Mouse (Mus musculus) cerebellum, adult 11-12 months (tissue): ENCODE measurements around the gene B3gat3.
A peak's percentile ranks its signal among the peaks of the same experiment; 100 is the strongest.
"Not testable (repeated sequence)": the region's sequence is repeated elsewhere in the genome, so short reads cannot be mapped to it uniquely, and the experiment has no call there.

Experiments
- DNase-seq: peaks from one replicate; pipeline ENCODE4 v3.0.0; 2022

The B3gat3 gene

GRCm38 (mm10) chr19:8920073-8920736 lies at the start of gene B3gat3:
B3gat3 (plus strand) TSS chr19:8920374.
- peak; percentile 96 for DNase-seq

DNA sequence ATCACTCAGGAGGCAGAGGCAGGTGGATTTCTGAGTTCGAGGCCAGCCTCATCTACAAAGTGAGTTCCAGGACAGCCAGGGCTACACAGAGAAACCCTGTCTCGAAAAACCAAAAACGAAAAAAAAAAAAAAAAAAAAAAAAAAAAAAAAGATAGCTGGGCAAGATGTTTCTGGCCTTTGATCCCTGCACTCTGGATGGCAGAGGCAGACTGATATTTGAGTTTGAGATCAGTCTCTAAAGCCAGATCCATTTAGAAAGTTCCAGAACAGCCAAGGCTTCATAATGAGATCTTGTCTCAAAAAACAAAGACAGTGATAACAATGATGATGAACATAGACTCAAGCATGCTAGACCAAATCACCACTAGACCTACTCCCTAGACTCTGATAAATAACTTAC lies 49.8 kb upstream of the B3gat3 start:
- DNase-seq = not testable (repeated sequence)

GRCm38 (mm10) chr19:8870838-8871237 lies 49.3 kb upstream of the B3gat3 start:
- DNase-seq = no peak

GRCm38 (mm10) chr19:8871267-8872186 lies 48.6 kb upstream of the B3gat3 start, which contains the start of gene Ubxn1:
Ubxn1 (plus strand) TSS chr19:8871496.
- peak; percentile 97 for DNase-seq

GRCm38 (mm10) chr19:8872266-8872840 lies 47.8 kb upstream of the B3gat3 start:
- DNase-seq = no peak

GRCm38 (mm10) chr19:8875031-8875430 lies 45.1 kb upstream of the B3gat3 start:
- no peak for DNase-seq

- DNase-seq = peak; percentile 88
Measured at GRCm38 (mm10) chr19:8880311-8881033, 39.7 kb upstream of the B3gat3 start, which contains the start of gene Uqcc3. Uqcc3 (minus strand) TSS chr19:8880923.

DNA sequence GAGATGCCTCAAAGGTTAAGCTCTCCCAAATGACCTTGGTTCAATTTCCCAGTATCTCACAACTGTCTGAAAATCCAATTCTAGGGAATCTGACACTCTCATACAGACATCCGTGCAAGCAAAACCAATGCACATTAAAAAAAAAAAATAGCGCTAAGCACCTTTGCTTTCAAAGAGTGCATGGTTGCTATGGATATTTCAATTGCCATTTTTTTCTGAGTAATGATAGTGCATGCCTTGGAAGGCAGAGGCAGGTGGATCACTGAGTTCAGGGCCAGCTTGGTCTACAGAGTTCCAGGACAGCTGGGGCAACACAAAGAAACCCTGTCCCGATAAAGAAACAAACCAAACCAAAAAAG lies 39.2 kb upstream of the B3gat3 start:
- DNase-seq = no peak

- no peak for DNase-seq
Measured at GRCm38 (mm10) chr19:8883616-8884015, 36.6 kb upstream of the B3gat3 start, which contains the start of the genes Lbhd1 and Gm49403. Lbhd1 (plus strand) TSS chr19:8883732. Gm49403 (plus strand) TSS chr19:8883930.

GRCm38 (mm10) chr19:8886916-8887584 lies 33.1 kb upstream of the B3gat3 start:
- DNase-seq = no peak

- DNase-seq = no peak
Measured at GRCm38 (mm10) chr19:8887585-8888463, 32.4 kb upstream of the B3gat3 start.

DNA sequence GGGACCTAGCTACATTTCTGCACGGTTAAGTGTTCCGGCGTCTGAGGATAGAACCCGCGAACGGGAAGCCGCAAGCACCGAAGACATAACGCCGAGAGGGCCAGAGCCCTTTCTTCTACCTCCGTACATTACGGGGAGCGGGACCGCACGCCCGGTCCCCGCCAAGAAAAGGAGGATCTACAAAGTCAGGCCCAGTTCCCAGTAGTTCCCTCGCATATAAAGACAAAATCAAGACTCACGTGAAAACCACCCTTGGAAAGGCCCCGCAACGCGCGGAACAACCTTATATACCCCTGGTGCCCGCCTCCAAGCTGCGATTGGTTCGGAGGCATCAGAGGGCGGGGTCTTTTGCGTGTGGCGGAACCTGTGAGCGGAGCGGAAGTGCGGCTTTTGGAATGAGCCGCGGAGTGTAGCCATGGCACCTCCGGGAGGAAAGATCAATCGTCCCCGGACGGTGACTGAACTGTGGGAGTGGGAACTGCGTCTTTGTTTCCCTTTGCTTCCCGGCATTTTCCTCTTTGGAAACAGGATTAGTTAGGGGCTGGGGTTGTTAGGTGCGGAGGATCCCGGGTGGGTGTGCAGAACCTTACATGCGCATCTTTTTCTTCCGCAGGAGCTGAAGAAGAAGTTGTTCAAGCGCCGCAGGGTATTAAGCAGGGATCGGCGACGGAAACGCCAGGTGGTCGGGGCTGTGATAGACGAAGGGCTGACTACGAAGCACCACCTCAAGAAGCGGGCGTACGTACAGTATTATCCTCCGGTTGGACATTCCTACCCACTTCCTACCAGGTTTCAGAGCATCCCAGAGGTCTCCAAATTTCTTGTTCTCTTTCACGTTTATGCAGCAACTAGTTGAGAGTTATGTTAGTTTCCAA lies 31.4 kb upstream of the B3gat3 start, which contains the start of the genes 1810009A15Rik and Gm49416:
TSS of gene 1810009A15Rik (plus strand) at position 343 of the 875 bp plus-strand sequence.
TSS of gene Gm49416 (plus strand) at position 416 of the 875 bp plus-strand sequence.
- peak; percentile 92 for DNase-seq

DNA sequence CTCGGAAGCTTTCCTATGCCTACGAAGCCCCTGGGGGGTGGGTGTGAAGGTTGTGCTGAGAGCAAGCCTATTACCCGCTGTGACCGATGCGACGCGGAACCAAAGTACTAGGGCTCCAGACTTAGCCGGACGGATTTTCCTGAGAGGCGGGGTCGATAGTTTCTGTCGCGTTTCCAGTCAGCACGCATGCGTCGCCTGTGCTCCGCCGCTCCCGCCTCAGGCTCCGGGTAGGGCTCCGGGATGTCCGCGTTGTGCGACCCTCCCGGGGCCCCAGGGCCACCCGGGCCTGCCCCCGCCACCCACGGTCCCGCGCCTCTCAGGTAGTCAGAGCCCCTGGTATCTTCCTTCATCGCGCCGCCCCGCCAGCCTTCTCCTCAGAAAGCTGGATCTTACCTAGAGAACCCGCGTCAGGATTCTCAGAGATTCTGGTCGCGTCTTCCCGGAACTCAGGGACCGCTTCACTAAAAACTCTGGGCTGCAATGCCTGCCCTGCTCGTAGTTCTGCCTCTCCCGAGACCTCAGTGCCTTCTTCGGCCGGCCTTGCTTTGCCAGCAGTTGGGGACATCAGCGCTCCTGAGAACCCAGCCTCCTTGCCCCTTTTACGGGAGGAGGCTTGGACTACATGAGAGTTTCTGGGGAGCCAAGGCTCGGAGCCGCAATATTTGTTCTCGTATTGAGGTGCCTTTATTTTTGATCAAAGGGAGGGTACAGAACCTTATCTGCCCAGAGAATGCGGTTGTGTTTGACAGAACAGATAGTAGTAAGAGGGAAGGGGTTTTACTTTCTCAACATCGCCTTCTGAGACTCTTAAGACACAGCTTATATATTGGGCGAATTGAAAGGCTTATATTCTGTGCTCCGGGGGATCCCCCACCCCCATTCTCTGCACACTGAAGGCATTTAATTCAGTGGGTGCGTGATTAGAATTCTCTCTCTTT lies 27.1 kb upstream of the B3gat3 start, which contains the start of gene Ints5:
TSS of gene Ints5 (plus strand) at position 177 of the 938 bp plus-strand sequence.
- peak; percentile 83 for DNase-seq

- peak; percentile 61 for DNase-seq
Measured at GRCm38 (mm10) chr19:8895397-8895960, 24.7 kb upstream of the B3gat3 start.

- DNase-seq = peak; percentile 34
Measured at GRCm38 (mm10) chr19:8896231-8896630, 23.9 kb upstream of the B3gat3 start.

DNA sequence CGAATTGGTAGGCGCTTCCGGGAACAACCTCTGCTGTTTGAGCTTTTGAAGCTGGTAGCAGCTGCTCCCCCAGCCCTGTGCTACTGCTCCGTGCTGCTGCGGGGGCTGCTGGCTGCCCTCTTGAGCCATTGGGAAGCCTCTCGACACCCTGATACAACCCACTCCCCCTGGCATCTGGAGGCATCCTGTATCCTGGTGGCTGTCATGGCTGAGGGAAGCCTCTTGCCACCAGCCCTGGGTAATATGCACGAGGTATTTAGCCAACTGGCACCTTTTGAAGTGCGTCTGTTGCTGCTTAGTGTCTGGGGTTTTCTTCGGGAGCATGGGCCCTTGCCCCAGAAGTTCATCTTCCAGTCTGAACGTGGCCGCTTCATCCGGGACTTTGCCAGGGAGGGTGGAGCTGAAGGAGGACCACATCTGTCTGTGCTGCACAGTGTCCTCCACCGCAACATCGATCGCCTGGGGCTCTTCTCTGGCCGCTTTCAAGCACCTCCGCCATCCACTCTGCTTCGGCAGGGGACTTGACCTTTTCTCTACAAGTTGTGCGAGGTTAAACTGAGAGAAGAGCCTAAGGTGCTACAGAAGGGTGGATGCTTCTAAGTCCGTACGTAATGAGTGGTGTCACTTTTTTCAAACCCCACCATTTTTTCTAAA lies 22.8 kb upstream of the B3gat3 start:
- peak; percentile 68 for DNase-seq

GRCm38 (mm10) chr19:8897865-8898495 lies 22.2 kb upstream of the B3gat3 start, which contains the start of gene Ganab:
Ganab (plus strand) TSS chr19:8898071.
- peak; percentile 95 for DNase-seq
